Mouse (Mus musculus) c-Kit-positive CD71-positive TER-119-negative erythroid progenitor cells, embryonic 14.5 days (primary cell): ENCODE results near the gene Mpst.

Experiments used
- DNase-seq: peaks from one replicate; pipeline ENCODE4 v3.0.0-alpha.2; 2013; ENCODE audit warnings: low read depth

The Mpst gene

DNA sequence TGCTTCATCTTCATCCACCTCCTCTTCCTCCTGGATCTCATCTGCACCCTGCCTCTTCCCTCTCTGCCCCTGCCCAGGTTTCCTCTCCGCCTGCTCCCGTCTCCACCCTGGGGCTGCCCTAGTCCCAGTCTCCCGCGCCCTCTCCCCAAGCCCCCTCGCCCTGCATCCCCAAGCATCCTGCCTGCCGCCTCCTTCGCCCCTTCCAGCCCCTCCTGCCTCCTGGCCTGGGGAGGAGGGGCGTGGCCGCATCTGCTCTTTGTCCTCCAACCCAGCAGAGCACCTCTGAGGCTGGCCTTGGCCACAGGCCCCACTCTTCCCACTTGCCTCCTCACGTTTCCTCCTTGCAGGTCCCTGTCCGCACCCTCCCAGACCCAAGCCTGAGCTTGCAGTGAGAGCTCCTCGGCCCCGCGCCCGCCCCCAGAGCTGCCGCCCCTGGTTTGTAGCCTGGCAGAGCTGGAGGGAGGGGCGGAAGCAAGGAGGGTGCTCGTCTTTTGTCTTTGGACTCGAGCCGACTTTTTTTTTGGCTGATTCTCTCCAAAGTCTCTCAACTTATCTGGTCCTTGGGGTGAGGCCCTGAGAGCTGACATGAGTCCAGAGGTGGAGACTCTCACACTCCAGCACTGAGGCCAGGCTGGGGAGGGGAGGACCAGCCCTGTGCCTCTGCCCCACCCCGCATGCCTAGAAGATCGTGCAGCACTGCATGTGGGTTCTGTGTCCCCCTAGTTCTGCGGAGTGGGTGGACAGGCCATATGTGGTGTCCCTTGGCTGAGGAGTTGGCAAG is 31.2 kb downstream of the Mpst start:
- DNase-seq = no peak

DNA sequence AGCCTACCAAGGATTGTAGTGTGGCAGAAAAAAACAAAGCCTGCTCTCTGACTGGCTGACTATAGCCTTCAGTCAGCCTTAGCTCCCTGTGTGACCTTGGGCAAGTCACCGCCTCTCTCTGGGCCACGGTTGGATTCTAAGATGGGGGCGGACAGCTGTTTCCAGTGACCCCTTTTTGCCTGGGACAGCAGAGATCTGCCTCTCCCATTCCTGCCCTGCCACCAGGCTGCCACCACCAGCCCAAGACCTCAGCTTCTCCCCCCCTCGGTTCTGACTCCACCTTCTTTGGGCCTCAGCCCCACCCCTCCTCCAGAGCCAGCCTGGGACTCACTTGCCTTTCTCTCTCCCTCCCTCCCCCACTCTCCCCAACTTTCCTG is 31.8 kb downstream of the Mpst start:
- DNase-seq = no peak

DNA sequence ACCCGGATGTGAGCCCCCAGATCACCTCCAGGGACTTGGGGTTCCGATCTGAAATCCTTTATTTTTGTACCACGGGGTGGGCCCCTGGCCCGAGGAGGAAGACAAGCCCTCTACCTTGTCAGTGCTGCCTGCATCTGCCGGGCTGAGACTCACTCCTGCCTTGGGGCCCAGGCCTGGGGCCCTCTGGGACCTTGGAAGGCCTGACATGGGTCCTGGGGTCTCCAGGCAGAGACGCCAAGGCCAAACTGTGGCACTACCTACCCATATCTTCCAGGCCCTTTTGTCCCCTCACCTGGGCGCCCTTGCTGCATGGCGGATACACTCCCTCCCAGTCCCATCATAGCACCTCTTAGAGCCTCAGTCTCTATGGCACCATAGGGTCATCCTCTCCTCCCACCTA is 32.3 kb downstream of the Mpst start:
- DNase-seq = no peak

DNA sequence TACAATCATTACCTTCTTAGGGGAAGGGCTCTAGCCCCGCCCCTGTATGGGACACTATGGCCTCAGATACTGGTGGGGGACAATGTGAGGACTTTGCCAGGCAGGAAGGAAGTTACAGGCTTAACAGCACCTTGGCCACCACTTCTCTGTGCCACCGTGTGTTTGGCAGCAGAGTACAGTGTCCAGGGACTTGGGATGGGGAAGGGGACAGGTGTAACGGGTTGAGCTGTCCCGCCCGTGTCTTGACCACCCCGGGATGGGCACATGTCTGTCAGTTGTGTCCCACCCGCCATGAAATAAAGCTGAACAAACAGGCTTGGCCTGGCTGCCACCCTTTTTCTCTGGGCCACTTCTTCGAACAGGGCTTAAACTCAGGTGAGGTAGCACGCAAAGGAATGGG is 32.8 kb downstream of the Mpst start:
- no peak for DNase-seq

DNA sequence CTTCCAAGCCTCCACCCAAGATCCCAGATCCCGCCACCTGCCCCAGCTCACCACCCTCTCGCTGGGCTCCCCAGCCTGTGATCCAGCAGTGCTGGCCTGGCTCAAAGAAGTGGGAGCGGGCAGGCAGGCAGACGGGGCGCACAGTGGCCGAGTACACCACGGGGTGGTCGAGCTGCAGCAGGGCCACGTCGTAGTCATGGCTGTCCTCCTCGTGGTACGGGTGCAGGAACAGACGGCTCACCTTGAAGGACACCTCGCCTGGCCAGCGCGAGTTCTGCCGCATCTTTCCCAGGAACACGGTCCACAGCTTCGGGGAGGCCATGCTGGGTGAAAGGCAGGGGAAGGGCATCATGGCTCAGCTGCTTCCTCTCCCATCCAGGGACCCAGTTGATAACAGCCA is 36.0 kb downstream of the Mpst start:
- DNase-seq = no peak

DNA sequence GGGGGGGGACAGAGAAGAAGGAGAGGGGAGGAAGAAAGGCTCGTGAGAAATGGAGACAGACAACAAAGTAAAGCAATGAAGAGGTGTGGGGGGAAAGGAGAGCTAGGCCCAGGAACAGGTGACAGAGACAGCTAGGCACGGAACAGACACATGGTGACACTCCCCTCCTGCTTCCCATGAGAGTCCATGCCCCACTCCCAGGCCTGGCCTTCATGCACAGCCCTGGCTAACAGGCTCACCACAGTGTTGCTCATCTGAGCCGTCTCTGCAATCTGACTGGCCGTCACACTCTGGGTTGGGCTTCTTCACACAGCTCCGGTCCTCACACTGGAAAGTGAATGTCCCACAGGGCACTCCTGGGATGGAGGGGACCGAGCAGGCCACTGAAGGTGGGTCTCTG is 37.6 kb downstream of the Mpst start:
- DNase-seq = no peak

DNA sequence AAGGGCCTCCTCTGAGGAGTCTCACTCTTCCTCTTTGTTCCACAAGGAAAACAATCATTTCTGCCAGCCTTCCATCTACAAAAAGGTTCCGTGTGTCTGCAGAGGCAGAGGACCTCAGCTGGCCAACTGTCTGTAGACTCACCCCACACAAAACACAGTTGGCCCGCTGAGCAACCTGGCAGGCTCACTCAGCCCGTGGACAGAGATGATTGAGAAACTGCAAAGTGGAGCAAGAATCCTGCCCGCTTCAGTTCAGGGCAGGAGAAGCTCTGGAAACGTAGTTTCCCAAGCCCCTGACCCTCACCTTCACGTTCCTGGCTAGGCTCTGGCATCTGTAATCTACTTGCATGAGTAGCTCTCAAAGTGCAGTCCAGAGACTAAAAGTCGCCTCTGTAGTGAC is 40.9 kb downstream of the Mpst start:
- DNase-seq = no peak

DNA sequence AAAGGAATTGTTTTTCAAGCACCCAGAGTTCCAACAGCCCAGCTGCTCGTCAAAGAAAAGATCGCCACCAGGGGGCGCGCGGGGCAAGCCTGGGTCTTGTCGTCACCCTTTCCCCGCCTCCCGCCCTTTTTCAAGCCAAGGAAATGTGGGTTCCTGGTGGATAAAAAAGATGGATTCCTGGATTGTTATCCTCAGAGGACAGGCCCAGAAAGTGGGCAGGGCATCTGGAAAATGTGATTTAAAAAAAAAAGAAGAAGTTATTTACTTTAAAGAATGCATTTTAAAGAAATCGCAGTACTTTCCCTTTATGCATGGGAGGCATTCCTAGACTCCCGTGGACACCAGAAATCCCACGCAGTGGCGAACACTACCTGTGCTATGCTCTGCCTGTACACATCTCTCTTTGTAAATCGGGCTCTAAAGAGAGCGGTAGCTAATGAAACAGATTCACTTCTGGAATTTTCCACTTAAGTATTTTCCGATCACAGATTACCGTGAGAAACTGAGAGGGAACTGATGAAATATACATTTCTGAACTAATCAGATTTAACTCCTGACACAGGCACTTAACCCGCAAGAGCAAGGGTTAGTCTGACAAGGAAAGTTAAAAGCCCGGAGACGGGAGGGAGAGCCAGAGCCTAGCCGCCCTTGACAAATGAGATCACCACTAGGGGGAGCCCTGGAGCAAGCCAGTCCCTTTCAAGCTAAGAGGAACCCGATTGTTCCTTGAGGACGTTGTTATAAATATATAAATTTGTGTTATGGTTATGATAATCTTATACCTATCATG is 41.7 kb downstream of the Mpst start:
- DNase-seq = peak; percentile 86

DNA sequence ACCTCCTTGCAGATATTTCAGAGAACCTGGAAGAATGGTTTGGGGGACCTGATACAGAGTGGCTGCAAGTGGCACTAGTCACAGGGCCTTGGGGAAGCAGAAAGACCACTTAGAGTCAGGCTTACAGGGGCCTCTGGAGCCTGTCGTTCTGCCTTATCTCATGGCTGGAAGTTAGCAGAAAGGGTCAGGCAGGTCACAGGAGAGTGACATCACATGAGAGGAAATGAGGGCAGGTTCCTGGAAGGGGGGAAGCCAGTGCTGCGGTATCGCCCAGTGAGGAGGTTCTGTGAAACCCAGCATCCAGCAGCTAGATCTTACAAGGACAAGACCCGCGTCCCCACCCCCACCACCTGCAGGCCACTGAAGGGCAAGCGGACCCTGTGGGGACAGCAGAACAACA is 42.9 kb downstream of the Mpst start:
- DNase-seq = peak; percentile 27

DNA sequence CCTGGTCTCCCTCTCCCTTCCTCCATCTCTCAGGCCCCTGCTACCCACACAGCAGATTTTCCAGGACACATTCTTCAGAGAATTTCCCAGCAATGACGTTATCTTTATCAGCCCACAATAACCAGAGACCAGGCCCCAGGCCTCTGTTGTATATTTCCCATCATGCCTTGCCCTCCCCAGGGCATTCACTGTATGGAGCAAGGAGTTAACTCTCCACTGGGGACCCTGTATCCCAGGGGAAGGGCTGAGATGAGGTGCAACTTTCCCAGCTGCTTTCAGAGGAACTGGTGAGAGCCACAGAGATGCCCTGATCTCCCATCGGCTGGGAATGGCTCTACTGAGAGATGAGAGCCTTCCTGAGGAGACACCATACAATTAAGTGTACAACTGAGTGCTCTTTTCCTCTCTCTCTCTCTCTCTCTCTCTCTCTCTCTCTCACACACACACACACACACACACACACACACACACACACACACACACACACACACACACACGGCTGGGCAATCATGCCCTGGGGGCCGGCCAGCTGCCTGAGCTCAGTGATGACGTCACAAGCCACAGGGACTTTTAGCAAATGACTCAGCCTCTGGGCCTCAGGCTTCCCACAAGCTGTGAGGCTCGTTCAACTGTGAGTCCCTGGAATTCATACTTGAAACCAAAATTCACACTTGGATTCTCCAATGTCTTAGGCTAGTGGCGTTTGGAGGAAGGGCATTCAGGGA is 43.6 kb downstream of the Mpst start:
- peak; percentile 48 for DNase-seq

DNA sequence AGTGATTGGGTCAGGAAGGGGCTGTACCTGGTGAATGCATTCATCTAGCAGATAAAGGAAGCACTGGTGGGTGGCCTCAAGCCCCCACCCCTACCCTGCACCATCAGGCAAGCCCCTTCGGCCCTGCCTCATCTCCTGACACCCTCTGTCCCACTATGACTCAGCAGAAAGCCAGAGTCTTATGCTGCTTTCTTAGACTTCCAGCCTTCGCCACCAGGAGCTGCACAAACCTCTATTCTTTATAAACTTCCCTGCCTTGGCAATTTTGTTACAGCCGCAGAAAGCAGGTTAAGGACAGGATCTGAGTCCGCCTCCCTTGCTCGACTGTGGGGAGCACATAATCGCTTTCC is 44.2 kb downstream of the Mpst start:
- DNase-seq = no peak

DNA sequence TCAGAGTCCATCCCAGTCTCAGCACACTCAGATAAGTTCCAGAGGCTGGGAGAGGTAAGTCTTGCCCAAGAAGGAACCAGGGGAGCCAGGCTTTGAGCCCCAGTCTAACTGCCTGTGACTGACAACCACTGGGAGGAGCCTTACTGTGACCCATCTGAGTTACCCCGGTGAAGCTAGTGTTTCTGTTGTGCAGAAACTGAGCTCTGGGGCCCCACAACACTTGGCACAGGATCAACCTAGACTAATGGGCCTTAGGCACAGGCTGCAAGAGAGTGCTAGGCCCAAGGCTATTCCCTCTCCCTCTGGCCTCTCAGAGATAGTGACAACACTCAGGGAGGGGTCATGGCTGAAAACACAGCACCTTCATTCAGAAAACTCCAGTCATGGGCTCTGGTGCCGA is 45.0 kb downstream of the Mpst start:
- no peak for DNase-seq

DNA sequence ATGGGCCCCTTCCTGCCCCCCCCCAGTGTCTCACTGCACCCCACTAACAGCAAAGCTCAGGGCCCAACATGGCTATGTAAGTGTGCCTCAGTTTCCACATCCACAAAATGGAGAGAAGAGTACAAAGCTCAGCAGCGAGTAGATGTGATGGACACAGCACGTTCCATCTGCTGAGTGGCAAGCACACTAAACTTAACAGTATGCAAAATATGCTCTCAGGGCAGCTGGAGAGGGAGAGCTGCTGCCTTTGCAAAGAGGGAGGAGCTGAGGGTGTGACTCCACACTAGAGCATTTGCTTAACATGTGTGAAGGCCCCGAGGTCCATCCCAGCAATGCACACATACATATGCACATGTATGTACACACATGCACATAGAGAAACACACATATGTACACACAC is 46.7 kb downstream of the Mpst start:
- DNase-seq = no peak

DNA sequence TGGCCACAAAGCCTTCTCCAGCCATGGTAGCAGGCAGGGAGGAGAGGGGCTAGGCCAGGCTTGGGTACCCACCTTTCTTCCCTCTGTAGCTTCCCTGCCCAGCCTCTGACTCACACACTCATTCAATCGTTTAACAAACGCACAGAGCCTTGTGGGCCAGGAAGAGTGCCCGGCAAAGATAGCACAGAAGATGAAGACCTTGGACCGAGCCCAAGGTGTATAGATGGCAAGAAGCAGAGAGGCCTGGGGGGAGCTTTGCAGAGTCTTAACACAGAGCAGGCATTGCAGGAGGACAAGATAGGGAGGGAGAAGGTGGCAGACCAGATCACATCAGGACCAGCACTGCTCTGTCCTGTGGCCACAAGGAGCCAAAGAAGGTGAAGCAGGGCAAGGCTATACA is 49.0 kb downstream of the Mpst start:
- DNase-seq = no peak

DNA sequence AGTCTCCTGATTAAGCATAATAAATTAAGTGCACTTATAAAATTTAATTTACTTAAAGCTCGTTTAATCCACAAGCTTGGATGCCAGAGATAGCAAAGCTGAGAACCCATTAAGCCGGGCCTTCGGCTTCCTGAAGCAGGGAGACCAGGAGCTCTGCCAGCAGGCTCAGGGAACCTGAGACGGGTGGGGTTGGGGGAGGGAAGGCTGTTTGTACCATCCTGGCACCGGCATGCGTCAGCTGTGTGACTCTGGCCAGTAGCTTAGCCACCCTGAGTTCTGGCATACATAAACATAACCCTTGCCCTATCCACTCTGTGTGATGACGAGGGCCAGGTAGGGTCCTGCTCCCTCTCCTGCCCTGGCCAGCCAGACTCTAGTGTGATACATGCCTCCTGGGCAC is 49.8 kb downstream of the Mpst start:
- no peak for DNase-seq

DNA sequence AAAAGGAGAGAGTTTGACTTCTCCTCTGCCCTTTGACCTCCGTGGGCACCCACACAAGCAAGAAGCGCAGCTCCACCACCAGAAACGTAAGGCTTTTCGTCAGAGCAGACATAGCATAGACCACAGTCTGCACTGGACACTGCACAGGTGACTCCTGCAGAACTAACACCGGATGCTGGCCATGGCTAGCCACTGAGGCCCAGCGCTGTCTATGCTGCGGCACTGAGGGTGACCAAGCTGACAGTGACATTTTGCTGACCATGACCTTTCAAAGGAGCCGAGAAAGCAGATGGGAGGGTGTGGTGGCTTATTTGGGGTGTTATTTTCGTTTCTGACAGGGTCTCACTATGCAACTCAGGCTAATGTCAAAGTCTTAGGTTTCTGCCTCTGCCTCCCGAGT is 51.0 kb downstream of the Mpst start:
- DNase-seq = no peak

DNA sequence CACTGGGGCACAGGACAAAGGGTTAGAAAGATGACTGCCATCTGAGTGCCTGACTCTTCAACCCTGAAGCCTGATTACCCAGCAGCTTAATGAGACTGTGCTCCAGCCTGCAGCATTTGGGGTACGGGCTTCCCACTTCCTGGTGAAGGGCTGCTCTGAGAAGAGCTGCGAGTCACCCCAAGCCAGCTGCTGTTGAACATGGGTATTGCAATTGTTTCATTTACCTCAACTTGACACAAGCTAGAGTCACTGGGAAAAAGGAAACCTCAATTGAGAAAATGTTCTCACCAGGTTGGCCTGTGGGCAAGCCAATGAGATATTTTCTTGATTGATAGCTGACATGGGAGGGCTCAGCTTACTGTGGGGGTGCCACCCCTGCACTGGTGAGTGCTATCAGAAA is 56.8 kb downstream of the Mpst start:
- DNase-seq = no peak
